Mouse (Mus musculus) gastrocnemius, postnatal 10 days (tissue): ENCODE measurements around the gene AL732309.1. TPM values are rescaled to one million over a fixed set of nuclear protein-coding genes. Genes with fewer than 3 reads are reported as not detected.

Source experiments
- DNase-seq: peaks from one replicate; pipeline ENCODE4 v3.0.0; 2021; ENCODE audit warnings: mixed read lengths
- long read RNA-seq, 2 experiments: library from polyadenylated mRNA; stranded (forward); transcript quantifications; one replicate each; pipeline ENCODE4 v2.0.0; 2021
- total RNA-seq, 2 experiments: library from RNA; stranded (reverse); gene quantifications; 2 replicates each; pipeline ENCODE4 v1.2.3; 2021

AL732309.1 gene
- total RNA-seq, result 1 to 10 TPM; 1.3 to 1.4 TPM
- long read RNA-seq, experiment 1, partial matches to known transcripts, result 0 of 1 reads
- long read RNA-seq, experiment 1, other reads (novel, unspliced or antisense), result 0 of 1 reads
- long read RNA-seq, experiment 2, partial matches to known transcripts, result 0 of 1 reads
- long read RNA-seq, experiment 2, other reads (novel, unspliced or antisense), result 0 of 1 reads

- DNase-seq, result no peak
These were observed at the start of gene AL732309.1 for GRCm38 (mm10) chr2:25246183-25247072. Gene AL732309.1, minus strand, starts transcription at chr2:25246863.

- DNase-seq, result no peak
These were observed 47.0 kb upstream of the AL732309.1 start for GRCm38 (mm10) chr2:25293706-25294105.

GRCm38 (mm10) chr2:25292856-25293255 lies 46.2 kb upstream of the AL732309.1 start:
- peak; percentile 90 for DNase-seq

- DNase-seq, result peak; percentile 34
These were observed 45.4 kb upstream of the AL732309.1 start for GRCm38 (mm10) chr2:25292054-25292544.

GRCm38 (mm10) chr2:25291184-25292053 lies 44.8 kb upstream of the AL732309.1 start:
- DNase-seq, result no peak

GRCm38 (mm10) chr2:25290816-25291130 lies 44.1 kb upstream of the AL732309.1 start:
- DNase-seq, result no peak

GRCm38 (mm10) chr2:25290101-25290815 lies 43.6 kb upstream of the AL732309.1 start:
- no peak for DNase-seq

- DNase-seq, result peak; percentile 44
These were observed 43.0 kb upstream of the AL732309.1 start, which contains the start of gene Lrrc26 for GRCm38 (mm10) chr2:25289651-25290050. Gene Lrrc26, plus strand, starts transcription at chr2:25289915.

- no peak for DNase-seq
These were observed 42.2 kb upstream of the AL732309.1 start for GRCm38 (mm10) chr2:25288734-25289345.

GRCm38 (mm10) chr2:25287927-25288649 lies 41.4 kb upstream of the AL732309.1 start, which contains the start of gene Tmem210:
Gene Tmem210, plus strand, starts transcription at chr2:25288145.
- DNase-seq, result no peak

GRCm38 (mm10) chr2:25286837-25287636 lies 40.4 kb upstream of the AL732309.1 start:
- no peak for DNase-seq

- no peak for DNase-seq
These were observed 39.7 kb upstream of the AL732309.1 start for GRCm38 (mm10) chr2:25286314-25286713.

- no peak for DNase-seq
These were observed 38.9 kb upstream of the AL732309.1 start for GRCm38 (mm10) chr2:25285551-25285950.

GRCm38 (mm10) chr2:25278928-25279882 lies 32.5 kb upstream of the AL732309.1 start:
- peak; percentile 85 for DNase-seq

- no peak for DNase-seq
These were observed 26.3 kb upstream of the AL732309.1 start for GRCm38 (mm10) chr2:25273010-25273409.

- no peak for DNase-seq
These were observed 25.9 kb upstream of the AL732309.1 start for GRCm38 (mm10) chr2:25272515-25272914.

- DNase-seq, result peak; percentile 98
These were observed 25.3 kb upstream of the AL732309.1 start, which contains the start of the genes Ssna1 and Anapc2 for GRCm38 (mm10) chr2:25271827-25272511. Gene Ssna1, minus strand, starts transcription at chr2:25272438. Gene Anapc2, plus strand, starts transcription at chr2:25272478.
